Mouse (Mus musculus): ENCODE measurements around the gene Usp43.

Gene Usp43

DNA sequence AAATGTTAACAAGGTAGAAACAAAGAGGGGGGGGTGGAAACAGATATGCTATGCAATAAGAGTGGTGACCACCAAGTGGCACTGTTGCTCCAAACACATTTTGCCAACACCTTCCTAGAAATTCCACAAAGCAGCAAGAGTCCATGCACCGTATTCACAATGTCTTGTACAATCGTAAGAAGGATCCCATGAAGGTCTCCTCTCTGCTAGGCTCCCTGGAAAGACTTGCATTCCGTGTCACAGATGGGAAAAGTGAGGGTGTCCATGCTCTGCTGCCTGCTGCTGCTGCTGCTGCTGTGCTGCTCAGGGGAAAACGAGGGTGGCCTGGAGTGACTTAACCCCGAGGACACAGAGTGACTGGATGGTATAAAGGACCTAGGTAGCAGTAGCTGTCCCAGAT lies 102.3 kb downstream of the Usp43 start:
- no peak for DNase-seq (ENCODE audit: low read depth in 1 of 2, low spot score in 2 of 2)

GRCm38 (mm10) chr11:67811535-67811934 lies 110.4 kb downstream of the Usp43 start:
- DNase-seq (ENCODE audit: low read depth in 1 of 2, low spot score in 2 of 2), result no peak

DNA sequence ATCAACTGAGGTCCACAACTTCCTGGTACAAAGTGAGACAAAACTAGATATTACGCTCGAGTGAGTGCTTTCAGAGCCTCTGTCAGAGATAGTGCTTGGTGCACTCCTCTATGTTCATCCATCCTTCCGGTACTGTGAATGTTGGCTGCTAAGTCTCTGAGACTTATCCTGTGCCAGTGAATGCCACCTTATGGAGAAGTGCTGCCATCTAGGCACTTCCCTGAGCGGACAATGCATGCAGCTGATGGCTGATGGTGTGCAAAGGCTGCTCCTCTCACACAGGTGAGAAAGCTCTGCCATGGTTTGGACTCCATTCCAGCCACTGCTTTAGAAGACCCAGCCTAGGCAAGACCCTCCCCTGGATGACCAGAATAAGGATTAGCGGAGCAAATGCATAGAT lies 113.9 kb downstream of the Usp43 start:
- DNase-seq (ENCODE audit: low read depth in 1 of 2, low spot score in 2 of 2), result no peak

DNA sequence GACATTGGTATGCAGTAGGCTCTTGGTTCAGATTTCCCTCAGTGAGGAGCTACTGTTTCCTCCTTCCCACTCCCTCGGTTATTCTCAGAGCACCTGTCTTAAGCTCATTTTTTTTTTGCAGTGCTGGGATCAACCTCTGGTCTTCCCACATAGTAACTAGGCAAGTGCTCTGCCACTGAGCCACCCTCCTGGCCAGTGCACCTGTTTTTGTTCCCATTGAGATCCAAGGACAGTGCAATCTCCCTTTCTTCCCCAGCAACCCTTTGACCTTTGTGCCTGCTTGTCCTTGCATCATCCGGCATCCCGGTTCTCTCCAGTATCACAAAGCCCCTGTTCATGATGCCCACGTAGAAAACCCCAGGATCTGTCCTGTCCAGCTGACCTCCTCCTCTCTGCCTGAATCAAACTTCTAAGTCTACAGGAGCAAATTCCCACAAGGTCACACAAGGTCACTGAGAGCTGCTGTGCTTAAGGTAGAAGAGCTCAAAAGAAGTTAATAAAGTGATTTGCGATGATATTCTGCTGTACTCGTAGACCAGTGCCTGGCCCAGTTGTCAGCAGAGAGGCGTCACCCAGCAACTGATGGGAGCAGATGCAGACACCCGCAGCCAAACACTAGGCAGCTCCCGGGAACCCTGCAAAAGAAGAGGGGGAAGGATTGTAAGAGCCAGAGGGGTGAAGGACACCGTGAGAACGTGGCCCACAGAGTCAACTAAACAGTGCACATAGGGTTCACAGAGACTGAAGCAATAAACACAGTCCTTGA lies 114.9 kb downstream of the Usp43 start:
- DNase-seq (ENCODE audit: low read depth in 1 of 2, low spot score in 2 of 2), result no peak

- no peak for DNase-seq (ENCODE audit: low read depth in 1 of 2, low spot score in 2 of 2)
These were observed 116.4 kb downstream of the Usp43 start for GRCm38 (mm10) chr11:67805538-67805937.

Measured in monocyte, adult 2 months (primary cell).